Mouse (Mus musculus) embryonic facial prominence, embryonic 15.5 days (tissue): ENCODE measurements at regions not wholly inside any gene's neighbourhood (a gene's known extent, or its start where the extent isn't known, plus 50 kb on each side); places are given as distances from the start of the nearest gene placed in this dataset.

Experiments used
- ATAC-seq: fragments of 200-750 bp; cut with Nextera tagmentation; 2 replicates; pipeline ENCODE4 v1.8.0; 2017; ENCODE audit warnings: low read depth, moderate TSS enrichment; ENCODE audit not compliant: insufficient number of reproducible peaks, low FRiP score, low TSS enrichment
- H3K27ac ChIP-seq: fragments of 300-500 bp; sonication (generic); replicated peaks from 2 replicates; pipeline ENCODE4 v1.5.1; 2015; ENCODE audit warnings: mild to moderate bottlenecking, inconsistent platforms
- H3K27me3 ChIP-seq: fragments of 300-500 bp; sonication (generic); 2 replicates; pipeline ENCODE4 v1.6.1; 2015; ENCODE audit warnings: inconsistent platforms
- H3K36me3 ChIP-seq: fragments of 300-500 bp; sonication (generic); 2 replicates; pipeline ENCODE4 v1.6.1; 2015; ENCODE audit warnings: mild to moderate bottlenecking, inconsistent platforms
- H3K4me1 ChIP-seq: fragments of 300-500 bp; sonication (generic); 2 replicates; pipeline ENCODE4 v1.6.1; 2015; ENCODE audit warnings: inconsistent platforms
- H3K4me2 ChIP-seq: fragments of 300-500 bp; sonication (generic); replicated peaks from 2 replicates; pipeline ENCODE4 v1.6.1; 2015; ENCODE audit warnings: mild to moderate bottlenecking, inconsistent platforms
- H3K4me3 ChIP-seq: fragments of 300-500 bp; sonication (generic); replicated peaks from 2 replicates; pipeline ENCODE4 v1.5.1; 2015; ENCODE audit warnings: mild to moderate bottlenecking, inconsistent platforms
- H3K9ac ChIP-seq: fragments of 300-500 bp; sonication (generic); 2 replicates; pipeline ENCODE4 v1.6.1; 2015; ENCODE audit warnings: inconsistent platforms
- H3K9me3 ChIP-seq: fragments of 300-500 bp; sonication (generic); replicated peaks from 2 replicates; pipeline ENCODE4 v1.6.1; 2016; ENCODE audit warnings: inconsistent platforms
- WGBS: fragments of 180-500 bp; shearing (Covaris S2); methylation state at CpG from one replicate; pipeline ENCODE4 v1.1.7; 2015; 5-methylcytosine and 5-hydroxymethylcytosine counted together

GRCm38 (mm10) chr12:12655611-12656010 is 286.1 kb downstream of the Mycn start:
- Histone ChIP-seq H3K4me1 (peaks cover 6% of the 10 kb centered on the region; the same call in 1 of the 2 replicates), H3K4me2 (no peak overlapping the region), H3K27ac (no peak overlapping the region), H3K36me3 (no peaks in the 10 kb centered on the region), H3K4me3 (no peak overlapping the region), H3K27me3 (no peaks in the 10 kb centered on the region), H3K9ac (no peak overlapping the region), H3K9me3 (no peaks in the 10 kb centered on the region)
- no peak for ATAC-seq
- 38% methylated on average over 8 of the region's 8 CpGs for WGBS

- Histone ChIP-seq H3K4me3 (no peak overlapping the region), H3K4me2 (no peak overlapping the region), H3K27me3 (no peaks in the 10 kb centered on the region), H3K9ac (no peak overlapping the region), H3K9me3 (no peaks in the 10 kb centered on the region), H3K36me3 (no peaks in the 10 kb centered on the region), H3K27ac (no peak overlapping the region), H3K4me1 (peaks cover 6% of the 10 kb centered on the region; the same call in 1 of the 2 replicates)
- WGBS, result 16% methylated on average over 10 of the region's 10 CpGs
- ATAC-seq, result no peak
Observed at GRCm38 (mm10) chr12:12655184-12655583, 286.5 kb downstream of the Mycn start.

GRCm38 (mm10) chr12:12652361-12652760 is 289.4 kb downstream of the Mycn start:
- Histone ChIP-seq H3K4me2 (no peak overlapping the region), H3K36me3 (no peaks in the 10 kb centered on the region), H3K27ac (no peak overlapping the region), H3K4me1 (peaks cover 6% of the 10 kb centered on the region; the same call in 1 of the 2 replicates), H3K9me3 (no peaks in the 10 kb centered on the region), H3K4me3 (no peak overlapping the region), H3K27me3 (no peaks in the 10 kb centered on the region), H3K9ac (no peak overlapping the region)
- 27% methylated on average over 7 of the region's 7 CpGs for WGBS
- no peak for ATAC-seq

GRCm38 (mm10) chr12:12650309-12650708 is 291.4 kb downstream of the Mycn start:
- WGBS, result 92% methylated on average over 1 of the region's 1 CpGs
- no peaks in the 10 kb centered on the region for H3K9me3 ChIP-seq
- H3K36me3 ChIP-seq, result no peaks in the 10 kb centered on the region
- ATAC-seq, result no peak
- peaks cover 6% of the 10 kb centered on the region; the same call in 1 of the 2 replicates for H3K4me1 ChIP-seq
- H3K4me2 ChIP-seq, result no peak overlapping the region
- no peak overlapping the region for H3K4me3 ChIP-seq
- no peak overlapping the region for H3K27ac ChIP-seq
- no peak overlapping the region for H3K9ac ChIP-seq
- H3K27me3 ChIP-seq, result no peaks in the 10 kb centered on the region

- Histone ChIP-seq H3K36me3 (no peaks in the 10 kb centered on the region), H3K4me3 (no peak overlapping the region), H3K27me3 (no peaks in the 10 kb centered on the region), H3K4me1 (peaks cover 4% of the 10 kb centered on the region; the same call in 1 of the 2 replicates), H3K4me2 (no peak overlapping the region), H3K27ac (no peak overlapping the region), H3K9me3 (no peaks in the 10 kb centered on the region), H3K9ac (no peak overlapping the region)
- ATAC-seq, result no peak
- WGBS, result 57% methylated on average over 6 of the region's 6 CpGs
Observed at GRCm38 (mm10) chr12:12647467-12647866, 294.2 kb downstream of the Mycn start.

GRCm38 (mm10) chr12:12645183-12645582 is 296.5 kb downstream of the Mycn start:
- no peaks in the 10 kb centered on the region for H3K9me3 ChIP-seq
- H3K4me3 ChIP-seq, result no peak overlapping the region
- WGBS, result 74% methylated on average over 4 of the region's 4 CpGs
- ATAC-seq, result no peak
- H3K4me1 ChIP-seq, result no peaks in the 10 kb centered on the region
- H3K27ac ChIP-seq, result no peak overlapping the region
- H3K4me2 ChIP-seq, result no peak overlapping the region
- no peaks in the 10 kb centered on the region for H3K27me3 ChIP-seq
- H3K9ac ChIP-seq, result no peak overlapping the region
- no peaks in the 10 kb centered on the region for H3K36me3 ChIP-seq

GRCm38 (mm10) chr12:12643247-12643963 is 298.3 kb downstream of the Mycn start:
- Histone ChIP-seq H3K4me2 (no peak overlapping the region), H3K4me3 (no peak overlapping the region), H3K36me3 (no peaks in the 10 kb centered on the region), H3K9ac (no peak overlapping the region), H3K4me1 (no peaks in the 10 kb centered on the region), H3K27ac (no peak overlapping the region), H3K27me3 (no peaks in the 10 kb centered on the region), H3K9me3 (no peaks in the 10 kb centered on the region)
- ATAC-seq, result no peak
- 62% methylated on average over 11 of the region's 11 CpGs for WGBS

- H3K4me3 ChIP-seq, result no peak overlapping the region
- H3K27me3 ChIP-seq, result no peaks in the 10 kb centered on the region
- no peaks in the 10 kb centered on the region for H3K4me1 ChIP-seq
- H3K9ac ChIP-seq, result no peak overlapping the region
- WGBS, result 91% methylated on average over 3 of the region's 3 CpGs
- H3K27ac ChIP-seq, result no peak overlapping the region
- H3K36me3 ChIP-seq, result no peaks in the 10 kb centered on the region
- H3K9me3 ChIP-seq, result no peaks in the 10 kb centered on the region
- ATAC-seq, result no peak
- H3K4me2 ChIP-seq, result no peak overlapping the region
Observed at GRCm38 (mm10) chr12:12635308-12635707, 306.4 kb downstream of the Mycn start.

- no peak overlapping the region for H3K4me3 ChIP-seq
- H3K4me2 ChIP-seq, result no peak overlapping the region
- H3K27ac ChIP-seq, result no peak overlapping the region
- H3K4me1 ChIP-seq, result peaks cover 3% of the 10 kb centered on the region
- H3K27me3 ChIP-seq, result no peaks in the 10 kb centered on the region
- 53% methylated on average over 4 of the region's 4 CpGs for WGBS
- no peak for ATAC-seq
- no peaks in the 10 kb centered on the region for H3K9me3 ChIP-seq
- H3K9ac ChIP-seq, result no peak overlapping the region
- H3K36me3 ChIP-seq, result no peaks in the 10 kb centered on the region
Observed at GRCm38 (mm10) chr12:12627597-12627996, 314.1 kb downstream of the Mycn start.

GRCm38 (mm10) chr12:12625788-12626187 is 315.9 kb downstream of the Mycn start:
- 88% methylated on average over 1 of the region's 1 CpGs for WGBS
- Histone ChIP-seq H3K27ac (no peak overlapping the region), H3K9ac (no peak overlapping the region), H3K9me3 (no peaks in the 10 kb centered on the region), H3K4me1 (peaks cover 4% of the 10 kb centered on the region), H3K4me2 (no peak overlapping the region), H3K4me3 (no peak overlapping the region), H3K36me3 (no peaks in the 10 kb centered on the region), H3K27me3 (no peaks in the 10 kb centered on the region)
- no peak for ATAC-seq

GRCm38 (mm10) chr12:12622712-12623292 is 318.9 kb downstream of the Mycn start:
- WGBS, result 19% methylated on average over 5 of the region's 5 CpGs
- H3K9me3 ChIP-seq, result no peaks in the 10 kb centered on the region
- ATAC-seq, result peak; percentile 34; the same call in 1 of the 2 replicates
- no peak overlapping the region for H3K9ac ChIP-seq
- no peak overlapping the region for H3K4me2 ChIP-seq
- H3K27me3 ChIP-seq, result no peaks in the 10 kb centered on the region
- H3K36me3 ChIP-seq, result no peaks in the 10 kb centered on the region
- H3K27ac ChIP-seq, result no peak overlapping the region
- H3K4me1 ChIP-seq, result peaks cover 4% of the 10 kb centered on the region
- H3K4me3 ChIP-seq, result no peak overlapping the region

GRCm38 (mm10) chr12:12621506-12621905 is 320.2 kb downstream of the Mycn start:
- Histone ChIP-seq H3K9ac (no peak overlapping the region), H3K4me2 (no peak overlapping the region), H3K27ac (no peak overlapping the region), H3K27me3 (no peaks in the 10 kb centered on the region), H3K4me1 (peaks cover 4% of the 10 kb centered on the region), H3K9me3 (no peaks in the 10 kb centered on the region), H3K4me3 (no peak overlapping the region), H3K36me3 (no peaks in the 10 kb centered on the region)
- no peak for ATAC-seq
- 80% methylated on average over 9 of the region's 9 CpGs for WGBS
